Mouse (Mus musculus) MEL (cell line): ENCODE measurements around the gene Mtch2.

Source experiments
- E2F4 ChIP-seq: IDR thresholded peaks from 2 replicates; pipeline ENCODE4 v1.6.1; 2011; ENCODE audit warnings: low read depth, low read length, improper control_type of control experiment, borderline replicate concordance
- EP300 ChIP-seq, 2 experiments: IDR thresholded peaks; 2 replicates each; pipeline ENCODE4 v1.6.1; 2011; ENCODE audit warnings: improper control_type of control experiment in 2 of 2, low read length in 2 of 2, low read depth in 1 of 2, mild to moderate bottlenecking in 1 of 2
- GATA1 ChIP-seq: IDR thresholded peaks from 2 replicates; pipeline ENCODE4 v1.6.1; 2011; ENCODE audit warnings: low read depth, low read length, improper control_type of control experiment
- POLR2A ChIP-seq, 2 experiments: IDR thresholded peaks; 2 replicates each; pipeline ENCODE4 v1.6.1; 2011 to 2012; ENCODE audit warnings: low read length in 2 of 2, mild to moderate bottlenecking in 2 of 2, control low read depth in 1 of 2, improper control_type of control experiment in 1 of 2, low read depth in 1 of 2, moderate library complexity in 1 of 2; ENCODE audit not compliant: control insufficient read depth in 1 of 2, insufficient read depth in 1 of 2, poor library complexity in 1 of 2
- POLR2AphosphoS5 ChIP-seq: IDR thresholded peaks from 2 replicates; pipeline ENCODE4 v1.6.1; 2012; ENCODE audit warnings: low read depth, borderline replicate concordance, mild to moderate bottlenecking, inconsistent platforms, low read length, moderate library complexity, mixed read lengths
- SIN3A ChIP-seq: IDR thresholded peaks from 2 replicates; pipeline ENCODE4 v1.6.1; 2012; ENCODE audit warnings: low read length, improper control_type of control experiment, inconsistent platforms
- ZMIZ1 ChIP-seq: IDR thresholded peaks from 2 replicates; pipeline ENCODE4 v1.6.1; 2012; ENCODE audit warnings: low read depth, mild to moderate bottlenecking, inconsistent platforms, low read length, improper control_type of control experiment, moderate library complexity

GRCm38 (mm10) chr2:90913671-90914070, 66.7 kb downstream of the Mtch2 start:
- TF ChIP-seq POLR2A (IDR thresholded peaks at IDR 0.05; ENCODE audit: control insufficient read depth in 1 of 2, insufficient read depth in 1 of 2, low read depth in 1 of 2, low read length in 2 of 2, poor library complexity in 1 of 2) (no peak), GATA1 (no peak), SIN3A (no peak), EP300 (IDR thresholded peaks at IDR 0.05; ENCODE audit: low read depth in 1 of 2, low read length in 2 of 2) (no peak), ZMIZ1 (no peak), E2F4 (no peak), POLR2AphosphoS5 (no peak)
